Mouse (Mus musculus): ENCODE measurements at regions not wholly inside any gene's neighbourhood (a gene's known extent, or its start where the extent isn't known, plus 50 kb on each side); places are given as distances from the start of the nearest gene placed in this dataset.
A peak's percentile ranks its signal among the peaks of the same experiment; 100 is the strongest.

DNA sequence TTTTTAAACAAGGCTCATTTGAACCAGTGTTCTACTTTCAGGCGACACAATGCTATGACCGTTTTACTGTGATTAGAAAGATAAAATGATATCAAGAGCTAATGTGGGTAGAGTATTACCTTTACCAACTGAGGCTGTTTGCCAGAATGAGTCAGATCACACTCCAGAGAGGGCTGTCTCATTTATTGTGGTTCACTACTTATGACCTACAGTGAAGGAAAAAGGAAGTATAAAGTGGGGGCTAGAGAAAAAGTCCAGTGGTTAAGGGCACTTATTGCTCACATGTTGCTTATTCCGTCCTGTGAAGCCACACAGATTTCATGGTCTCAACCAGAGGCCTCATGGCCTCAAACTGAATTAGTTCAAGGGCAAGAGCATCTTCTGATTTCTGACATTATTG is 530.2 kb downstream of the Lmo4 start:
- DNase-seq = no peak

DNA sequence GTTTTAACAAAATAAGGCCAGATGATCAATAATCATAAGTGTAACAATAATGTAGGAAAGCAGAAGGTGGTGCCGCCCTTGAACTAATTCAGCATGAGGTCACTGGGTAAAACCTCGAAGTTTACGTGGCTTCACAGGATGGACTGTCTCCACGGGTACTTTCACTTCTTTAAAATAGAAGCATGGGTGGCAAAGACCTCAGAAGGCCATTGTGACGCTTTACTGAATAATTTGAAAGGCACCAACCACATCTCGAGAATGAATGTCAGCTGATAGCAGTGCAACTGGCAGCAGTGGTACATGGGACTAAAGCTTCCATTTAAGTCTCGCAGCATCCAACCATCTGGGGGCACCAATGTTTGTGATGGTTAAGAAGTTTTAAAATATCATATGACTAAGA is 530.6 kb downstream of the Lmo4 start:
- no peak for DNase-seq

DNA sequence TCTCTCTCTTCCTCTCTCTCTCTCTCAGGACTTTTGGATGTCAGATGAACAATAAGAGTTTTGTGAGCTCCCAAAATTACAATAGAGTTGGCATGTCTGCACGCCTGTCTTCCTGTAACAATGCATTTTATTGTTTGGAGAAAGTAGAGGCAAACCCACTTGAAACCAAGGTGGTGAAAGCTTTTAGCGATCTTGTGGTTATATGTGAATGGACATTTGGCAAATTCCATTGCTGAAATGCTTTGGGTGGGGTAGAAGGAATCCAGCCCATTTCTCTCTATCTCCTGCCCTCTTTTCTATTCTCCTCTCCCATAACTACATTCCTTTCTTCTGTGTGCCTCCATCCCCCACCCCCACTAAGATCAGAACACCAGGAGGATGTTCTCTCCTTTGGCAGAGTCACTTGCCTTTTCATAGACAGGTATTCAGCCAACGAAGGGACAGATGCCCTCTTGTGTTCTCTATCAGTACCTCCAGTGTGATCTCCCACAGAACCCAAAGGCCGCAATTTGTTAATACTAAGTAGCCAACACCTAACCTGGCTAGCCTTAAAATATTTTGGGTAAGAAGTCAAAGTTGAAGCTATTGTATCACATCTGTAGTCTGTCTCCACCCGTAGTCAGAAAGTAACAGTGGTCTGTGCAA is 542.9 kb downstream of the Lmo4 start:
- no peak for DNase-seq

DNA sequence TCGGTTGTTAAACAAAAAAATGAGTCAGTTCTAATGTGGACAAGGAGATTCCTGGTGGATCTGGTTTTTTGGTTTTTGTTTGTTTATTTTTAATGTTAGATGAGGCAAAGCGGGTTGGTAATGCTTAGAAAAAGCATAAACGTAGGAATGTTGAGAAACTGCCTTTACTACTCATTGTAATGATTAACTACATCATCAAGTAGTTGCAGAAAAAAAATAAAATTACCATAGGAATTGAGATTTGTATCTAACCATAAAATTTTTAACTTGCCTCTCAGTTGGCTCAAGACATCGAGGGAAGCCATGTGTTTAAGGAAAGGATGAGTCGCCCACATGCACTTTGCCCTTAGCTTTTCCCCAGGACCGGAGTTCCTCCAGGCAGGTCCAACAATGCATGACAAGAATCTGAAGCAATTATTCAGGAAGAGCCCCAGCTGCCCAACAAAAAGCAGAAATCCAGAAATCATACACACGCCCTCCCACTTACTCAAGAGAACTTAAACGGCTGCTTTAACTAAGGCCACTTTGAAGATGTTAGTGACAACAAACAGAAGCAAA is 545.5 kb downstream of the Lmo4 start:
- DNase-seq = no peak

DNA sequence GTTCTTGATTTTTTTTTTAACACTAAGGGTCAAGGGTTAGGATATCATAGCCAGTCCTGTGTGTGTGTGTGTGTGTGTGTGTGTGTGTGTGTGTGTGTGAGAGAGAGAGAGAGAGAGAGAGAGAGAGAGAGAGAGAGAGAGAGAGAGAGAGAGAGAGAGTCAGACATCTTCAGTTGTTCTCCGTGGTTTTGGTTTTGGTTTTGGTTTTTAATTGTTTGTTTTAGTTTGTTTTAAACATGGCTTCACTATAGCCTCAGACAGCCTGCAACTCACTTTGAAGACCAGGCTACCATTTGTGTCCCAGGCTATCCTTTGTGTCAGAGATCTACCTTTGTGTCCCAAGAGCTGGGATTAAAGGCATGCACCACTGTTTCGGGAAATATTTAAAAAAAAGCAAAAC is 557.8 kb downstream of the Lmo4 start:
- no peak for DNase-seq

DNA sequence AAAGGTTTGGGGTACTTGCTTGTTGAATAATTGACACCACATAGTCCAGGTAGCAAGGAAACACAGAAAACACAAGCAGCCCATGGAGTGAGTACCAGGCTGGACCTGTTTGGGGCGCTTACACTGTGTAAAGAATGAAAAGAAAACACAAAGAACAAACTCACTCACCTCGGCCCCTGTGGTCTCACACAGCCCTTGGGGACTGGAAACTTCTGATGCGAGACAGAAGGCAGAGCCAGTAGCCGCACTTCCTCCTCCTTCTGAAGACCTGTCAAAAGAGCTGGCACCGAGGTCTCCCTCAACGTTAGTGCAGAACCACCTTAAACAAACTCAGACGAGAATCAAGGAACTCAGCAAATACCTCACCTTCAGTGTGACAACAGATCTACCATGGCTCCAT is 558.2 kb downstream of the Lmo4 start:
- DNase-seq = no peak

DNA sequence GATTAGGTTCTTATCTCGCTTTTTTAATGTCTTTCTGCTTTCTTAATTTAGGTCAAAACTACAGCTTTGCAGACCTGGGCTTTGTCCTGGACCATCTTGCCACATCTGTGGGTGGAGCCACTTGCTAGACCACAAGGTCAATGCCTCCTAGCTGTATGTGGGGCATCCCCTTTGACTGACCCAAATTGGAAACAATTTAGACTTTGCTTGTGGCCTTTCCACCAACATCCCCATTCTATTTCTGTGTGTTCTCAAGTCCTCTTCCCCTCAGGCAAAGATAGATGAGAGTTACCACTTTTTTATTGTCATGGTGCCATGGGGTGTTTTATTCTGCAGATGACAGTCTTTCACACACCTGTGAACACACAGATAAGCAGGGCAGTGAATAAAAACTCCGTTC is 572.0 kb downstream of the Lmo4 start:
- DNase-seq = no peak

DNA sequence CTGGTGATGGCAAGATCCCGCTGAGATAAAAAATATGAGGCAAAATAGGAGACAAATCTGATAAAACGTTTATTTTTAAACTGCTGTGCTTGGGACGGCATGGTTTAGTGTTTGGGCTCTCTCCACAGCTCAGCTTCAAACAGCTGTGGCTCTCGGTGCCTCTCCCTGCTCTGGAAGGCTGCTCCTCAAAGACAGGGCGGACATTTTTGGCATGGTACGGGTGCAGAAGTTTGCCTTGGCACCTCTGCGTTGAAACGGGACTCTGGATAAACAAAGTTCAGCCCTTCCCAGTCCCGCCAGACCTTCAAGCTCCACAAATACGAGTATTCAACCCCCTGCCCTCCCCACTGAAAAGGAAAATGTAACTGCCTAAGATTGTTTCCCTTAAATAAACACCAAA is 573.8 kb downstream of the Lmo4 start:
- no peak for DNase-seq

DNA sequence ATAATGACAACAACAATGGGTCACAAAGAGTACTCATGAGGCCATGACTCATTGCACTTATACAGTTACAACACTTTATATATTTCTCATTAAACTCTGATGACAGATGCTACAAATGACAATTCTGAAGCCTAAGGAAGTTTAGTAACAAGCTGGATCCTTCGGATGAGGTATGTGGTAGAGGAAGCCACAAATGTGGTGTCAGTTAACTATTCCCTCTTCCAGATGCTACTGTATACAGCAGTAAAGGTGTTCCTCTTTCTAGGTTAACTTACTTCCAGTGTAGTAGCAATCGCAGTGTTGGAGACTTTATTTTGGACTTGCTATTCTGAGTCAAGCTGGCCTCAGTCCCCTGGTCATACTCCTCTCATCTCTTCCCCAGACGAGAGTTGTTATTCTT is 580.1 kb downstream of the Lmo4 start:
- no peak for DNase-seq

DNA sequence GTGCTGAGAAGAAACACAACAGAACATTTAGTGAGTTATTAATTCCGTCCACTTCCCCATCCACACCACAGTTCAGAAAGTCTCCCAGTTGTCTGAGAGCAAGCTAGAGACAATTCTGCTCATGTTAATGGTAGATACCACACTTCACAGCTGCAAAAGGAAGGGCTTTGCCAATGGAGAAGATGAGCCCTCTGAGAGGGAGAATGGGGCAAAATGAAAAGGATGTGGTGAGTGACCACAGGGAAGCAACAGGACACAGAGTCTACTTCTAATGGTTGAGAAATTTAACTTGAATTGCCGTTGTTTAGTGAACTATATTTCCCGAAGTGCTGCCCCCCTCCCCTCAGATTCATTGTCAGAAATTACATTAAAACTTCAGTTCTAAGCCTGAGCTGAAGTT is 582.7 kb downstream of the Lmo4 start:
- DNase-seq = no peak

DNA sequence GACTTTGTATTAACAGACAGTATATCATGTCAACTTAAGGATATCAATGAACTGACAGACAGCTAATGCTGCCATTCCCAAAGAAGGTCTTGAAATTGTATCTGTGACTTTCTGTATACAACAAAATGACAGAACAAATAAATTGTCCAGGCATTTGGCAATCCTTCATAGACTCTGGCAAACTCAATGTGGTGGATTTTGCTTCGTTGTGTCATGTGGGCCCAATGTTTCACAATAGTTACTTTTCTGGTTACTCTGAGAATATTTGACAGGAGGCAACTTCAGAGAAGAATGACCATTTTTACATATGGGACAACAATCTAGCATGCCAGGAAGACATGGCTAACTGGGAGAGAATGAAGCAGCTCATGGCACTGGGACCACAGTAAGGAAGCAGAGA is 585.9 kb downstream of the Lmo4 start:
- no peak for DNase-seq

DNA sequence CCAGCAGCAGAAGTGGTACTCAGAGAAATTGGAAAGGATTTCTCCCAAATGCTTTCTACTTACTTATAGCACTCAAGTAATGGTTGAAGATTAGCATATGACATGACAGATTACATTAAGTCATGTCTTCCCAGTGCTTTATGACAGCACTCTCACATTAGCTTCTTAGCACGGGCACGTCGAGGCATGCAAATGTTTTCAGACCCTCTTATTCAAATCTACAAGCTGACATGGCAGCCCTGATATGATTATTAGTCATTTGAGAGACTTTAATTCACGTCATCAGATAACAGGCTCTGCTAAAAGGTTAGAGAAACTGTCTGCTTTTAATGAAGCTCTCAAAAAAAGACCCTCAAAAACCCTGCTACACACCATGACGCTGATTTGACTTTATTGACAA is 590.1 kb downstream of the Lmo4 start:
- no peak for DNase-seq

DNA sequence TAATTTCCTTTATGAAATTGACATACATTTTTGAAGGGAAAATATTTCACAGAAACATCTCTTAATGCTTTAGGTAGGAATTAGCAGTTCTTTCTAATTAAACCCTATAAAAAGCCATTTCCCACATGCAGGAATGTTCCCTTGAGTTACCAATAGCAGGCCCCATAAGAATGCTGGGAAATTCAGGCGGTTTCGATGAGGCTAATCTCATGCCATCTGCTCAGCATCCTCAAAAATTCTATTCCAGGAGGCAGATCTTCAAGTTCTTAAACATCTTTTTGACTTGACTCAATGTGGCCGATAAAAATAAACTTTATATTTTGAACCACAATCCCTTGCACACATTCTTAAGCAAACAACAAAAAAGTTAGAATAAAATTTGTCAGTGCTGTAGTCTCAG is 591.0 kb downstream of the Lmo4 start:
- no peak for DNase-seq

DNA sequence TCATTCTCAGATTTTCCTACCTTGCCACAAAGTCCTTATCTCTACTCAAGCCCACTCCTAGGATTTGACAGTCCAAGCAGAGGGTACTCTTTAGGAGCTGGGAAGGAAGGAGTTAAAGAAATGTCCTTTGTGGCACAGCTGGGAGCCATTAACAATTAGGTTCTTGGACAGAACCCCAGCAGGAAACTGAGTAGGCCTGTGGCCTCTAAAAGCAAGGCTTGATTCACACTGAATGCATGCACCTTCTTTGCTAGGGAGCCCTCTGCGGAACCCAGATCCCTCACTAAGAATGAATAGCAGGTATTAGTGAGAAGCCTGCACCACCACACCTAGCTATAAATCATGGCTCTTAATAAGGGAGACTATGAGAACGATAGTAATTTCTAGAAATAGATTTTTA is 595.3 kb downstream of the Lmo4 start:
- DNase-seq = no peak

DNA sequence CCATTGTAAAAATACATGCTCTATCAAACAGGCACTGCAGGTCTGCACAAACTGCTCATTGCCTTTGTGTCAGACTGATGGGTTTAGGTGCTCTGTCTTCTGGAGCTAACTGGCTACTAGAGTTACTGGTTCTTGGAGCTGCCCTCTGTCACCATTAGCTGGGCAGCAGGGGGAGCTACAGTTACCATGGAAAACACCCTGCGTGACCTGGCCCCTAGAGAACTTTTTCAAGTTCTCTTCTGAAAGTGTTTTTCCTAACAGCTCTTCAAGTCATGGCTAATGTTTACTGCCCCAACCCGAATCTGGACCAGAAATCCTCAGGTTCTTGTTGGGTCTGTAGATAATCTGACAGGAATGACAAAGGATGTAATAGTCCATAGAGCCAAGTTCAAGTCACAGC is 605.9 kb downstream of the Lmo4 start:
- no peak for DNase-seq

DNA sequence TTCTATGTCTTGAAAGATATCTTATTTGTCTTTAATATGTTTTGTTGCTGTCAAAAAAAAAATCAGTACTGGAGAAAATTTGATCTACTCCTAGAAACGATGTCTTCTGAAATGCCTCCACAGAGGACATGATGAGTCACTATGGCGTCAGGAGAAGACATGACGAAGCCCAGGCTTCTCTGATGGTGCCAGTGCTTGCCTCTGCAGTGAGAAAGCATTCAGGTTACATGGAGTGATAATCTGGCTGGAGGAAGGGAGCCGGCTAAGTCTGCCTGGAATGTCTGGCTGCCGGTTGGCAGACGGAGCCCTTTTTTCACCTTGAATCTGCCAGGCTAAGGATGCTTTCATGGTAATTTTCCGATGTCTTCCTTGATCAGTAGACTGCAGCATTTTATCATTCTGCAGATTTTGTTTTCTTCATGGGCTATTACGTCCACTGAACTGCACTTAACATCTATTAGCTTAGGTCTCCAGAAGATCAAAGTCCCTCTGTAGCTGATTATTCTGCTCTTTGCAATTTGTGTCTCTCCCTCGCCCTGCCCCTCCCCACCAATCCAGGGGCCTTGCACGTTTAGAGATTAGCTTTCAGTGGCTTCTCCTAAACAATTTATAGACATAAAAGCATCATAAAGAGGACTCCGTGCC is 607.9 kb downstream of the Lmo4 start:
- DNase-seq = peak; percentile 26

DNA sequence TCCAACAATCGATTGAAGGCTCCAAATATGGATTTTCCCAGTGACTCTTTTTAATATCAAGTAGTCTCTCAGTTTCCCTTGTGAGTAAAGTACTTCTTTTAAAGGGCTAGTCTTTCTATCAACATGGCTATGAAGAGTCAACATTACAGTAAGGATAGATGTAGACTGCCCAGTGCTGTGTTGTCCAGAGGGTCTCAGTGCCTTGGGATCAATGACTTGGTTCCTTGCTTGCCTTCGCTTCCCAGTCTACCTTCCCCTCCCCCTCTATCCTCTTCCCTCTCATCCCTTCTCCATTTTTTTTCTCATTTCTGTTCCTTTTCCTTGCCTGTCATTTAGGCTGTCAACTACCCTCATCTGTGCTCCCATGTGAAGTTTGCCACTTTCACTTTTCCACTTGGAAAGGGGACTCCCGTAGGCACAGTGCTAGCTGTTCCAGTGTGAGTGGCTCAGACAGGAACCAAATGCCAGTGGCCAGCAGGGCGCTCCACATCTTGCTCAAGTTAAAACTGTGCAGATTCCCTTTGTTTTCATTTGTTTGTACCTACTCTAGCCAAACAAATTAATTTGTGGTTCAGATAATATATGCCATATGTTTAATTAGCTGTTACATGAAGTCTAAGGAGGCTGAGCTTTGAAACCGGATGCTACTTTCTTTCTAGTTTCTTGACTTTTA is 608.9 kb downstream of the Lmo4 start:
- DNase-seq = no peak

DNA sequence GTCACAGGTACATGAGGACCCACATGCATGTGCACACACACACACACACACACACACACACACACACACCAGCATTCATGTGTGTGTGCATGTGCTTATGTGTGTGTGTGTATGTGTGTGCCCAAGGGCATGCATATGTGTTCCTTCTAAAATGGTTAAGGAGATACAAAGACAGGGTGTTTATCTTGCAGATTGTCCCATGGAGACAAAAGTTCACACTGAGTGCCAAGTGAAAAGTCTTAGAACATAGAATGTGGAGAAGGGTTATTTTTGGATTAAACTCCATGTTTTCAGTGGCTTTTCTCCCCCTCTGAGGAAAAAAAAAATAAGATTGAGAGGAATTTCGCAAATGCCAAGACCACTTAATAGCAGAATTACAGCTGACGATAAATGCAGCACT is 609.9 kb downstream of the Lmo4 start:
- DNase-seq = no peak

DNA sequence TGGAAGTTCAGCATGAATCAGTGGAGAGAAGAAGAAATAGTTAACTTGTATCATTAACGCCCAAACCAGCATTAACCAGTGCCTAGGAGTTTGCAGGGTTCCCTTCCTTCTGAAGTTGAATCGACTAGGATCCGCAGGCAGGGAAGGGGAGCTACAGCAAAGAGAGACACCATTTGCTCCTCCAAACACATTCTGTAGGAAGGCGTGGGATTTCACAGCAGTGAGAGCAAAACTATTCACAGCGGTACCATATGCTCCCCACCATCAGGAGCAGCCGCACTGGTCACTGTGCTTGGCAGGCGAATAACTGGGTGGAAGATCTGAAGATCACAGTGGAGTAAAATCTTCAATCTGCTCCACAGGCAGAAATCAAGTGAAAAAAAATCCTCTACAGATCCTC is 610.3 kb downstream of the Lmo4 start:
- DNase-seq = peak; percentile 82

DNA sequence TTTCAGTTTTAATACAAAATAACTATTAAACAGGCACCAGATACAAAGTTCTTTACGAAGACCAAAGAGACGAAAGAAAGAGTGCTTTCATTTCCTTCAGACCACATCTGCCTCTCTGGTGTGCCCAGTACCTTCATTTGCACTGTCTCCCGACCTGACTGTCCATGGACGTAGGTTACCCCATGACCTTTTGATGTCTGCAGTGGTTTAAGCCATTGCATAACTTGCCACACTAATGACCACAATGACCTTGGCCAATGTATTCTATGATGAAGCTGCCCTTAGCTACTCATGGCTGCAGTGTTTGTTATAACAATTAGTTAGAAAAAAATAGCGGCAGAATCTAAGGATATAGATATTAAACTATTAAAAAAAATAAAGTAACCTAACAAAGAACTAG is 618.4 kb downstream of the Lmo4 start:
- no peak for DNase-seq

DNA sequence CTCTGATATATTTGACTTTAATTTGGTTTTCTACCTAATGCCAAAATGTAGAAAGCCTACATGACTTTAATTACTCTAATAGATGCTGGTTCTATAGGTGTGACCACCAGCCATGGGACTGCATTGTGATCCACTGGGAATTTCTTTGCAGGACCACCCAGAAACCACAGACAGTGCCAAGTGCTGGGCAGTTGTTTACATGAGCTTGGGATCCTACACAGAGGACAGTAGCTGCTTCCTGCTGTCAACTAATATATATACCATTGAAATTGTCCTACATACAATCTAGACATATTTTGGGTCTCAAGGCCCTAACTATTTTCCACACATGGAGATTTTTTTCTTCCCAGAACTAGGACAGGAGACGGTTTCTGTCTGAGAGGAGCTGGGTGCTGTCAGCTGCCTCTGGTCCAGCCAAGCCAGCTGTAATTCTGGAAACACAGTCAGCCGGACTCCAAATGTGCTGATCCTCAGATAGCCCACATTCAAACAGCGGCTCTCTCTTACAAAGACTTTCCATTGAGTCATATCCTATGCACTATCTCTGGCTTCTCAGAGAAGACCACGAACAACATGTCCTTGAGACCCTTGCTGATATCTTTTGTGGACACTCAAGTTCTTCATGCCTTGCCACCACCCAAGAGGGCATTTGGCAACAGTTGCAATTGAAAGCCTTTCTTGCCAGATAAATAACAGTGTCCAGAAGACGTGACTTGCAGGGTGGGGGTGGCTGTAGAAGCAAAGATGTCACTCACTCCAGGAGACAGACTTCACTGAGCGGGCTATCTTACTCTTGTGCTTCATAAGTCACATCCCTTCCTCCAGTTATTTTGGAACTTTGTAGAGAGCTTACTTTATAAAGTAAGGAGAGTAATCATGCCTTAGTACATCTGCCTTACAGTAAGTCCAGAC is 620.1 kb downstream of the Lmo4 start:
- DNase-seq = no peak

DNA sequence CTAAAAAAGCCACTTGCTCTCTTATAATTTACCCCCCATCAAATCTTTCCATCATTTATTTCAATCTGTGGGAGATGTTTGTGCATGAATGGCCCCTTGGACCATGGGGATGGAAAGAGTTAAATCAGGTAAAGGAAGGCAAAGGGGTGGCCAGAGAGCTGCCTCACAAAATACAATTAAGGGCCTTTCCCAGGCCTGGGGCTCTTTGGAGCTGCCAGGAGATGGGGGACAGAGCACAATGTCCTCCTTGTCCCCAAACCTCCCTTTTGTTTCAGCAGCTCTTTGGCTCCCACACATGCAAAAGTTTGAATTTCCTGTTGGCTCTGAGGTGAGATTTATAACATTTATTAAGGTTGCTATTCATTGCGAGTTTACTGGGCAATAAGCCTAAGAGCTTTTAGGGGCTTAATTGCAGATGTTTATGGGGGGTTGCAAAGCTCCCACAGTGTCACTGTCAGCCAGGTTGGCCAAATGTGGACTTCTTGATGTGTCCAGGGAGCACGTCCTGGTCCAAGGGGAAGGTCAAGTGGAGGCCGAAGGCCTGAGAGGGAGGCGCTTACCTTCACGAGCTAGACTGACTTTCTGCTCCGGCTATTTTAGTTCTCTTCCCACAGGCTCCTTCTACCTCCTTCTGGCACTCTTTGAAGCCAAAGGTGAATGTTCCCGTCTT is 628.5 kb downstream of the Lmo4 start:
- no peak for DNase-seq

DNA sequence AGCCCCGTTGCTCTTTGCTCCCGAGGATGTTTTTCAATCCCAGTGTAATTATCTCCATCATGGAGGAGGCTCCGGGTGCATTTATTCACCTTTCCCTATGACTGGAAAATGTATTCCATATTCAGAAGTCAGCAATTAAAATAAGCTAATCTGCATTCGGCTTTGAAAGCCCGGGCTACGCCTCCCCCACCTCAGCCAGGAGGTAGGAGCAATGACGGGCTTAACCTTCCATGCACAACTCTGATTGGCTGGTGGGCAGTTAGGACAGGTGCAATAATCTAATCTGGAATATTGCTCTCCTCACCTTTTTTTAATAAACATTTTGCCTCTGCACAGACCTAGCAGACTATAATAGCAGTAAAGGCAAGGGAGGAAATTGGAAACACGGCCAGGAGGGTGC is 629.3 kb downstream of the Lmo4 start:
- no peak for DNase-seq

Measured in right cerebral cortex, postnatal 25 days (tissue).